Mouse (Mus musculus): ENCODE measurements around the gene Atf7ip2.

GRCm38 (mm10) chr16:10236601-10237000 lies 44.1 kb downstream of the Atf7ip2 start:
- TF ChIP-seq CTCF (IDR thresholded peaks at IDR 0.05; ENCODE audit: control insufficient read depth, insufficient read depth, insufficient read length) (no peak), MYOD1 (IDR thresholded peaks at IDR 0.05; ENCODE audit: control insufficient read depth, insufficient read length, low read depth) (no peak), USF1 (IDR thresholded peaks at IDR 0.05; ENCODE audit: low read depth) (no peak), MAX (IDR thresholded peaks at IDR 0.05) (no peak), FOSL1 (IDR thresholded peaks at IDR 0.05; ENCODE audit: insufficient read depth, low read length, poor library complexity, severe bottlenecking) (no peak)

Data from C2C12 (cell line).